Mouse (Mus musculus) midbrain, embryonic 15.5 days (tissue): ENCODE results near the gene Gmeb1. TPM values are rescaled to one million over a fixed set of nuclear protein-coding genes. Genes with fewer than 3 reads are reported as not detected.

ENCODE experiments used
- ATAC-seq: fragments of 200-750 bp; cut with Nextera tagmentation; replicated peaks from 2 replicates; pipeline ENCODE4 v1.8.0; 2017; ENCODE audit warnings: moderate TSS enrichment
- H3K27ac ChIP-seq: fragments of 300-500 bp; sonication (generic); 2 replicates; pipeline ENCODE4 v1.5.1; 2015; ENCODE audit warnings: mild to moderate bottlenecking, inconsistent platforms
- H3K27me3 ChIP-seq: fragments of 300-500 bp; sonication (generic); replicated peaks from 2 replicates; pipeline ENCODE4 v1.6.1; 2015; ENCODE audit warnings: inconsistent platforms
- H3K36me3 ChIP-seq: fragments of 300-500 bp; sonication (generic); replicated peaks from 2 replicates; pipeline ENCODE4 v1.6.1; 2015; ENCODE audit warnings: inconsistent platforms
- H3K4me1 ChIP-seq: fragments of 300-500 bp; sonication (generic); 2 replicates; pipeline ENCODE4 v1.6.1; 2015; ENCODE audit warnings: inconsistent platforms
- H3K4me2 ChIP-seq: fragments of 300-500 bp; sonication (generic); 2 replicates; pipeline ENCODE4 v1.6.1; 2015; ENCODE audit warnings: inconsistent platforms, mild to moderate bottlenecking, moderate library complexity
- H3K4me3 ChIP-seq: fragments of 300-500 bp; sonication (generic); 2 replicates; pipeline ENCODE4 v1.5.1; 2015; ENCODE audit warnings: mild to moderate bottlenecking, inconsistent platforms
- H3K9ac ChIP-seq: fragments of 300-500 bp; sonication (generic); 2 replicates; pipeline ENCODE4 v1.6.1; 2015; ENCODE audit warnings: mild to moderate bottlenecking, inconsistent platforms
- H3K9me3 ChIP-seq: fragments of 300-500 bp; sonication (generic); 2 replicates; pipeline ENCODE4 v1.6.1; 2016; ENCODE audit warnings: inconsistent platforms
- WGBS: fragments of 180-500 bp; shearing (Covaris S2); methylation state at CpG from one replicate; pipeline ENCODE4 v1.1.7; 2015; ENCODE audit warnings: mixed read lengths; 5-methylcytosine and 5-hydroxymethylcytosine counted together
- polyA plus RNA-seq: library from polyadenylated mRNA; unstranded; fragments of >200 nt; fragmentation: Nextera tagmentation; extraction: Ambion mirVana; gene quantifications from 2 replicates; pipeline ENCODE4 v1.2.1, GENCODE M21; 2015

Gmeb1 gene
- polyA plus RNA-seq, 1 experiment from 2014 or later = 45.7 TPM

DNA sequence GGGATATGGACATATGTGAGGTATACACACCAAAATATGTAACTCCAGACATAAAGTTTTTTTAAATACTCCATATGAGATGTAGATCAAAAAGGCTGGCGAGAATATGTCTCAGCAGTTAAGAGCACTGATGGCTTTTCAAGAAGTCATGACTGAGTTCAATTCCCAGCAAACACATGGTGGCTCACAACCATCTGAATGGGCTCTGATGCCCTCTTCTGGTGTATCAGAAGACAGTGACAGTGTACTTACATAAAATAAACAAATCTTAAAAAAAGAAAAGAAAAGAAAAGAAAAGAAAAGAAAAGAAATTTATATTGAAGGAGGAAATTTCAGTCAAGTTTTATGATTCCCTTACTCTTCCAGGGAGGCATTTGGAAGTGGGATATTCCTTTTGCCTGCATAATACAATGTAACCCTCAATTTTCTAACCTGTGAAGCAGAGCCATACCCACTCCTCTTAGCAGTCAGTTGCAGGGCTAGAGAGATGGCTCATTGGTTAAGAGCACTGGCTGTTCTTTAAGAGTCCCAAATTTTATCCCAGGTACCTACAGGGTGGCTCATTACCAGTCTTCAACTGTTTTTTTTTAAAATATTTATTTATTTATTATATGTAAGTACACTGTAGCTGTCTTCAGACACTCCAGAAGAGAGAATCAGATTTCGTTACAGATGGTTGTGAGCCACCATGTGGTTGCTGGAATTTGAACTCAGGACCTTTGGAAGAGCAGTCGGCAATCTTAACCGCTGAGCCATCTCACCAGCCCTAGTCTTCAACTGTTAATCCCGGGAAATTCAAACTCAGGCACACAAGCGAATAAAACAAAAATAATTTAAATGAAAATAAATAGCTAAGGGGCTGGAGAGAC lies 7.7 kb upstream of the Gmeb1 start:
- Histone ChIP-seq H3K36me3 (no peaks in the 10 kb centered on the region), H3K9ac (no peak overlapping the region), H3K27me3 (no peaks in the 10 kb centered on the region), H3K9me3 (no peaks in the 10 kb centered on the region), H3K4me2 (peak overlapping the region; percentile 55; the same call in 1 of the 2 replicates), H3K27ac (peak overlapping the region; percentile 85), H3K4me3 (no peak overlapping the region), H3K4me1 (peaks cover 18% of the 10 kb centered on the region)
- no peak for ATAC-seq
- 13% methylated on average over 6 of the region's 6 CpGs for WGBS

DNA sequence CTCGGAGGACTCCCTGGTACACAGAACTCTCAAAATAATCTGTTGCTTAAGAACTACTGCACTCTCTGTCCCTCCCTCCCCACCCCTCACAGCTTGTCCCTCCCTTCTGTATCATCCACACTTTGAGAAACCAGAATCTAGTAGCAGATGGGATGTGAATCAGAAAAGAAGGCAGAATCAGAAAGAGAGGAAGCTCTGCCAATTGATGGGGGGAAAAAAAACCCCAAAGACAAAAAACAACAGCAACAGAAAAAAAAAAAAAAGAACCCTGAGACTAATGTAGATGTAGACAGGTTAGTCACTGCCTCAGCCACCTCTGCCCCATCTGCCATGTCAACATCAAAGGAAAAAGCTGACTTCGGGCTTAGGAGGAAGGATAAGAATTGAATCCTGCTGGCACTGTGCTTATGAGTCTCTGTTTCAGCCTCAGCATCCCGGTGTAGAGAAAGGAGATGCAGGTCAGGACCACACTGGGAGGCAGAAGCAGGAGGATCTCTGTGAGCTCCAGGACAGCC lies 5.5 kb upstream of the Gmeb1 start:
- Histone ChIP-seq H3K27me3 (no peaks in the 10 kb centered on the region), H3K4me3 (no peak overlapping the region), H3K9ac (no peak overlapping the region), H3K36me3 (no peaks in the 10 kb centered on the region), H3K4me2 (no peak overlapping the region), H3K27ac (no peak overlapping the region), H3K4me1 (peaks cover 13% of the 10 kb centered on the region), H3K9me3 (no peaks in the 10 kb centered on the region)
- WGBS = 76% methylated on average over 3 of the region's 3 CpGs
- ATAC-seq = no peak

DNA sequence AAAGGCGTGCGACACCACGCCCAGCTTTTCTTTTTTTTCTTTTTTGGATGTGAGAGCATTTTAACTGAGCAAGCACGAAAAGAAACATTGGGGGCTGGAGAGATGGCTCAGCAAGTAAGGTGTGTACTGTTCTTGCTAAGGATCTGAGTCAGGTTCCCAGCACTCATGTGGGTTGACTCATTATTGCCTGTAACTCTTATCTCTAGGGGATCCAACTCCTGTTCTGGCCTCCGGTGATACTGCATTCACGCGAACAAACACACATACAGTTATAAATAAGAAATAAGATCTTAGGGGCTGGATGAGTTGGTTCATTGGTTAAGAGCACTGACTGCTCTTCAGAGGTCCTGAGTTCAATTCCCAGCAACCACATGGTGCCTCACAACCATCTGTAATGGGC lies 1.9 kb upstream of the Gmeb1 start:
- Histone ChIP-seq H3K4me1 (peaks cover 27% of the 10 kb centered on the region), H3K4me3 (no peak overlapping the region), H3K27me3 (no peaks in the 10 kb centered on the region), H3K4me2 (no peak overlapping the region), H3K9me3 (no peaks in the 10 kb centered on the region), H3K27ac (no peak overlapping the region), H3K9ac (no peak overlapping the region), H3K36me3 (no peaks in the 10 kb centered on the region)
- ATAC-seq = no peak
- 97% methylated on average over 7 of the region's 7 CpGs for WGBS

DNA sequence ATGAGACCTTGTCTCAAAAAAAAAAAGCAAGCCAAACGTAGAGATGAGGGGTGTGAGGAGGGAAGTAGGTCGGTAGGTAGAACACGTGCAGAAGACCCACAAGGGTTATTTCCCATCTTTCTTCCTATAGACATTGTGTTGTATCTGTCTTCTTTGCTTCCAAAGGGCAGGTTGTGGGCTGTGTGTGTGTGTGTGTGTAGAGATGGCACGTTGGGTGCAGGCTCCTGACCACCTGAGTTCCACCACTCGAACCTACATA lies 885 bp upstream of the Gmeb1 start:
- no peak for ATAC-seq
- H3K9ac ChIP-seq = no peak overlapping the region
- H3K4me2 ChIP-seq = peak overlapping the region; percentile 51
- no peaks in the 10 kb centered on the region for H3K9me3 ChIP-seq
- WGBS = 82% methylated on average over 5 of the region's 5 CpGs
- H3K36me3 ChIP-seq = no peaks in the 10 kb centered on the region
- H3K4me3 ChIP-seq = peak overlapping the region; percentile 85; the same call in 1 of the 2 replicates
- H3K4me1 ChIP-seq = peaks cover 27% of the 10 kb centered on the region
- H3K27ac ChIP-seq = peak overlapping the region; percentile 89; the same call in 1 of the 2 replicates
- no peaks in the 10 kb centered on the region for H3K27me3 ChIP-seq

DNA sequence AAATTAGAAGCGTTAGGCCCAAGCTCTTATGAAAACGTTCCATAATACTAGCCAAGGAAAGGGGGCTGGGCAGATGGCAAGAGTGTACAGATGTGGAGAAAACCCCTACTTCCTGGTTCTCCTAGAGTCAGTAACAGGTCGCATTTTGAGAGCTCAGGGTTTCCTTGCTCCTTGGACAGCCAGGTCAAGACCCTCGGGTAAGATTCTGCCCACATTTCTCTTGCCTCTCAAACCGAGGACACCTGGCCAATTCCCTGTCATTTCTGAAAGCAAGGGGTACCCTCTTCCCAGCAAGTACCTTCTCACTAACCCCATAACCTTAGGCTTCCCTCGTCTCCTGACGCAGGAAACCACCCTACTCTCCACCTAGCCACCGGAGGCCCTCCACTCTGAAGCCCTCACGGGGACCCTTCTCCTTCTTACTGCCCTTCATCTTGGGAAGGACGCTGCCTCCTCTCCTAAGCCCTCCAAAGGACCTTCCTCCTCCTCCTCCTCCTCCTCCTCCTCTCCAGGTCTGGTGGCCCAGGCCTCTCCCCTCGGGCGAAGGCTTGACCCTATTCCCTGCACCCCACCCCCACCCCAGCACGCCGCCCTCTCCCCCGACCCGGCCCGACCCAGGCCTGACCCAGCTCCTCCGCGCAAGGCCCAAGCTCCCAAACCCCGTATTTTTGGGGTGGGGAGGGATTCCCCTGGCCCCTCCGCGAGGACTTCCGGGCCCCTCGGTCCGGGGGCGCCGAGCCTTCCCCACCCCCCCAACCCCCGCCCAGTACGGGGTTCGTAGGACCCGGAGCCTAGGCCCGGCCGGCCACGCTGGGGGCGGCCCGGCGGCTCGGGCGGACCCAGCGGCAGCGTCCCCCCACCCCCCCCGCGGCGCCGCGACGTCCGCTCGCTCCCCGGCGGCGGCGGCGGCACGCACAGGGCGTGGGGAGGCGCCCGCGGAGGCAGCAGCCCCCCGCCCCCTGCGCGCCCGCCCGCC lies 710 bp downstream of the Gmeb1 start:
- Histone ChIP-seq H3K4me2 (peak overlapping the region; percentile 75), H3K9ac (peak overlapping the region; percentile 89), H3K4me3 (peak overlapping the region; percentile 85), H3K27me3 (no peaks in the 10 kb centered on the region), H3K36me3 (no peaks in the 10 kb centered on the region), H3K4me1 (peaks cover 27% of the 10 kb centered on the region), H3K27ac (peak overlapping the region; percentile 89), H3K9me3 (no peaks in the 10 kb centered on the region)
- 5% methylated on average over 21 of the region's 64 CpGs for WGBS
- peak; percentile 75 for ATAC-seq

DNA sequence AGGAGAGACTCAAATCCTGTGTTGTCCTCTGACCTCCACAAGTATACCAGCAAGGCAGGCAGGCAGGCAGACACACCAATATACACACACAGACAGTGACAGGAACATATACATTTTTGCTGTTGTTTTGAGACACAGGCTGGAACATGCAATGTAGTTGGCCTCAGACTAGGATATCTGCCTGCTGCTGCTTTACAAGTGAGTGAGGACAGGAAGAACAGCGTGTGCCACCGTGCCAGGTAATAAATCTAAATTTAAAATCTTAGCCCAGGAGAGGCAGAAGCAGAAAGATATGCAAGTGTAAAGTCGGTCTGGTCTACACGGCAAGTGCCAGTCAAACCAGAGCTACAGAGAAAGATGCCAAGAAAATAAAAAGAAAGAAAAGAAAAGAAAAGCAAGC lies 2.2 kb downstream of the Gmeb1 start:
- H3K36me3 ChIP-seq = no peaks in the 10 kb centered on the region
- no peak overlapping the region for H3K9ac ChIP-seq
- H3K4me1 ChIP-seq = peaks cover 27% of the 10 kb centered on the region
- 0 out of 2 replicates have a peak overlapping the region, but pooled peaks have one; percentile 4 for H3K4me3 ChIP-seq
- WGBS = 91% methylated on average over 4 of the region's 4 CpGs
- H3K27ac ChIP-seq = no peak overlapping the region
- no peak for ATAC-seq
- H3K9me3 ChIP-seq = no peaks in the 10 kb centered on the region
- no peaks in the 10 kb centered on the region for H3K27me3 ChIP-seq
- H3K4me2 ChIP-seq = no peak overlapping the region

DNA sequence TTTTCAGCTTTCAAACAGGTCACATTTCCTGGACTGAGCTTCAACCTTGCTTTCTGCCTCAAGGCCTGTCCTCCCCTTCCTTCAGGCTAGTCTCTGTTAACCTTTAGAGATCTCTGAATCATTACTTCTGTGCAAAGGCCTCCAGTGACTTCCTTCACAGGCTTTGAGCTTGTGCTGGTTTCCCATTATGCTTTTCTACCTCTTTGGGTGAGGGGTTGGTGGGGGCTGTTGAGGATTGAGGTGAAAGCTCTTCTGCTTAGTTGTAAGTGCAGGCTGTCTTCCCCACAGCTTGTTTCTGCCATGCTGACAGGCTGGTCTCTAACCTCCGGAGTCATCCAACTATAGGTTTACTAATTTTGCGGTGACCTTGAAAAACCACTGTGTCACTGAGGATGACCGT lies 5.0 kb downstream of the Gmeb1 start:
- 92% methylated on average over 3 of the region's 3 CpGs for WGBS
- Histone ChIP-seq H3K4me3 (no peak overlapping the region), H3K9ac (no peak overlapping the region), H3K9me3 (no peaks in the 10 kb centered on the region), H3K27ac (no peak overlapping the region), H3K27me3 (no peaks in the 10 kb centered on the region), H3K4me1 (peaks cover 20% of the 10 kb centered on the region), H3K36me3 (peaks cover 1% of the 10 kb centered on the region; the same call in 1 of the 2 replicates), H3K4me2 (no peak overlapping the region)
- ATAC-seq = no peak

DNA sequence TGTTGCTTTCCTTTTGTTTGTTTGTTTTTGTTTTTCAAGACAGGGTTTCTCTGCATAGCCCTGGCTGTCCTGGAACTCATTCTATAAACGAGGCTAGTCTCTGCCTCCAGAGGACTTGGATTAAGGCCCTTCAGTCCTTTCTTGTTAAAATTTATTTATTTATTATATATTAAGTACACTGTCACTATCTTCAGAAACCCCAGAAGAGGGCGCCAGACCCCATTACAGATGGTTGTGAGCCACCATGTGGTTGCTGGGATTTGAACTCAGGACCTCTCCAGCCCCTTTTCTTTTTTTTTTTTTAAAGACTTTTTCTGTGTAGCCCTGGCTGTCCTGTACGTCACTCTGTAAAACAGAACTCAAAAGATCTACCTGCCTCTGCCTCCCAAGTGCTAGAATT lies 6.4 kb downstream of the Gmeb1 start:
- Histone ChIP-seq H3K27me3 (no peaks in the 10 kb centered on the region), H3K4me1 (peaks cover 14% of the 10 kb centered on the region), H3K27ac (no peak overlapping the region), H3K9me3 (no peaks in the 10 kb centered on the region), H3K9ac (no peak overlapping the region), H3K36me3 (peaks cover 9% of the 10 kb centered on the region), H3K4me2 (no peak overlapping the region), H3K4me3 (no peak overlapping the region)
- ATAC-seq = no peak
- WGBS = 77% methylated on average over 3 of the region's 3 CpGs

DNA sequence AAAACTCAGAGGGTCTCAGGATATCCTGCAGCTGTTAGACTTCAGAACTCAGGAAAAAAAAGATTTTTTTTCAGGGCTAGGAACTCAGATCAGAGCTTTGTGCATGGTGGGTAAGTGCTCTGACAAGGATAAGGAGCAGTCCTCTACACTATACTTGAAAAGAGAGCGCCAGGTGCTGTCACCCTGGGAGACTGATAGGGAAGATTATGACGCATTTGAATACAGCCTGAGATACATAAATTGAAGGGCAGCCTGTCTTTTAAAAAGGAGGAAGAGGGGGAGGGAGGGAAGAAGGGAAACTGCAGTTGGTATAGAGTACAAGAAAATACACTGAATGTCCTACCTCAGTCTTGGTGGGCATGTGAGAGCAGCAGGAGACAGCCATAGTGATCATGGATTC lies 7.8 kb downstream of the Gmeb1 start:
- no peaks in the 10 kb centered on the region for H3K9me3 ChIP-seq
- 72% methylated on average over 2 of the region's 2 CpGs for WGBS
- no peaks in the 10 kb centered on the region for H3K27me3 ChIP-seq
- no peak overlapping the region for H3K27ac ChIP-seq
- no peak for ATAC-seq
- H3K4me3 ChIP-seq = no peak overlapping the region
- 0 out of 2 replicates have a peak, but pooled peaks cover under 1% of the 10 kb centered on the region for H3K4me1 ChIP-seq
- H3K36me3 ChIP-seq = peaks cover 13% of the 10 kb centered on the region
- H3K4me2 ChIP-seq = no peak overlapping the region
- no peak overlapping the region for H3K9ac ChIP-seq

DNA sequence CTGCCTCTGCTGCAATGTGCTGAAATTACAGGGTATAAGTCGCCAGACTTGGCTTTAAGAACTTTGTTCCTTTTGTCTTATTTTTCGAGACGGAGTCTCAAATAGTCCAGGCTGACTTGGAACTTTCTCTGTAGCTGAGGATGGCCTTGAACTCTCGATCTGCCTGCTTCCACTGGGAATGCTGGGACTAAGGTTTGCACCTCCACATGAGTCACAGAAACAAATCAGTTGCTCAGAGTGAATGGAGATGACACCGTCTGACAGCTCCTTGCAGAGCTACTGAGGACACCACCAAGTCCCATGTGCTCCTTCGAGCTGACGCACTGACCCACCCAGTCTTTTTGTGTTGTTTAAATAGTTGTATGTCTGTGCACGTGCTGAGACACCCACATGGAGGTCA lies 8.3 kb downstream of the Gmeb1 start:
- peaks cover 15% of the 10 kb centered on the region for H3K36me3 ChIP-seq
- no peaks in the 10 kb centered on the region for H3K4me1 ChIP-seq
- no peaks in the 10 kb centered on the region for H3K27me3 ChIP-seq
- no peak overlapping the region for H3K4me2 ChIP-seq
- WGBS = 86% methylated on average over 8 of the region's 8 CpGs
- no peaks in the 10 kb centered on the region for H3K9me3 ChIP-seq
- no peak overlapping the region for H3K27ac ChIP-seq
- no peak overlapping the region for H3K9ac ChIP-seq
- no peak overlapping the region for H3K4me3 ChIP-seq
- ATAC-seq = no peak

DNA sequence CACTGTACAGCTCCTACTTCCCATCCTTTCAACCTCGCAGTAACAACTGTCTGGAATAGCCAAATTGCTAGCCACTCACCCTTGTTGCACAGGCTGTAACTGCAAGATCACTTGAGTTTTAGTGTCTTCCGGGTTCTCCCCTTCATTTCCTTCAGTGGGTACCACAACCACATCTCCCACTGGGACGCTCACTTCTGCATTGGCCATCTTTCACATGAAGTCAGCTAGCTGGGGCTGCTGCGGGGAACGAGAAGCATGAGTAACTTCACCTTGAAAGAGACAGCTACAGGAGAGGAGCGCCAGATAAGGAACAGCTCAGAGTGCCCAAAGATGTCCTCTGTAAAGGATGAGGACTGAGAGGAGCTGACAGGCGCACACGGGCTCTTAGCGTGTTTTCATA lies 9.8 kb downstream of the Gmeb1 start:
- Histone ChIP-seq H3K4me3 (no peak overlapping the region), H3K9ac (no peak overlapping the region), H3K4me1 (no peaks in the 10 kb centered on the region), H3K27ac (no peak overlapping the region), H3K4me2 (no peak overlapping the region), H3K9me3 (no peaks in the 10 kb centered on the region), H3K27me3 (no peaks in the 10 kb centered on the region), H3K36me3 (peaks cover 20% of the 10 kb centered on the region)
- 96% methylated on average over 9 of the region's 9 CpGs for WGBS
- ATAC-seq = no peak

DNA sequence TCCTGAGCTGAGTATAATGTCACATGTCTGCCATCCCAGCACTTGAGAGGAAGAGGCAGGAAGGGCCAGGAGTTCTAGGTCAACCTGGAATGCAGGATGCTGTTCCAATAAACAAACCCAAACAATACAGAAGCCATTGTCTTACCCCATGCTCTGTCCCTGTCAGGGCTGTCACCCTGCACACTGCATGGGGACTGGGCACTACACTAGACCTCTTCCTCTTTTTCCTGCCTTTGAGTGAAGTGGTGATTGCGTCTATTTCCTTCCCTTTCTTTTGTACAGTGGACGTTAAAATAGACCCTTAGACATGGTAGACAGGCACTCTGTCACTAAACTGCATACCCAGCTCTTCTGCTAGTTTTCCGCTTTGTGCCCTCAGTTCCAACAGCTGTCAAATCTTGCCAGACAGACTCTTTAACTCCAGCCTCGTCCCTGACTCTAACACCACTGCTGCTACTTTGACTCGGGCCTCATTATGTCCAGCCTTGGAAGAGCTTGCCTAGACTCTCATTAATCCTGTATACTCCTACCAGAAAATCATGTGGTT lies 13.9 kb downstream of the Gmeb1 start:
- WGBS = 87% methylated on average over 5 of the region's 5 CpGs
- H3K36me3 ChIP-seq = peaks cover 31% of the 10 kb centered on the region

More for the DNA sequence above, 13.9 kb downstream of the Gmeb1 start:
- Histone ChIP-seq H3K27ac (no peak overlapping the region), H3K27me3 (no peaks in the 10 kb centered on the region), H3K9ac (no peak overlapping the region), H3K9me3 (no peaks in the 10 kb centered on the region), H3K4me3 (no peak overlapping the region), H3K4me1 (no peaks in the 10 kb centered on the region), H3K4me2 (no peak overlapping the region)
- no peak for ATAC-seq
